Mouse (Mus musculus): ENCODE data around the gene Coq8b. TPM values are rescaled to one million over a fixed set of nuclear protein-coding genes. Genes with fewer than 3 reads are reported as not detected.
"Not testable (repeated sequence)": the region's sequence is repeated elsewhere in the genome, so short reads cannot be mapped to it uniquely, and the experiment has no call there.

Gene Coq8b
- polyA plus RNA-seq, 1 experiment from 2014 or later, result 15.9 TPM

DNA sequence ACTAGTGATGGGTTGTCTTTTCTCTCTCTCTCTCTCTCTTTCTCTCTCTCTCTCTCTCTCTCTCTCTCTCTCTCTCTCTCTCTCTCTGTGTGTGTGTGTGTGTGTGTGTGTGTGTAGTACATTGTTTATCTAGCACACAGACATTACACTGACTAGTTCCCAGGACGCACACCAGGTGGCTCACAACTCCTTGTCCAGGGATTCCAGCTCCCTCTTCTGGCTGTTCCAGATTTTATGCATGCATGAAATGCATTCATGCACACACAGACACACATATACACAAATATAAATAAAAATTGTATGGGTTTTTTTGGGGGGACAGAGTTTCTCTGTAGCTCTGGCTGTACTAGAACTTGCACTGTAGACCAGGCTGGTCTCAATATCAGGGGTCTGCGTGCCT lies 4.7 kb downstream of the Coq8b start:
- ATAC-seq (replicated peaks; ENCODE audit: extremely low read depth, insufficient read depth, low FRiP score), result no peak
- Histone ChIP-seq H3K27ac (ENCODE audit: low read length) (no peak overlapping the region), H3K9me3 (replicated peaks; ENCODE audit: control insufficient read depth, low read length) (no peaks in the 10 kb centered on the region), H3K4me2 (ENCODE audit: low read depth, low read length) (no peak overlapping the region), H3K4me1 (ENCODE audit: control insufficient read depth, insufficient read depth, low read length) (peaks cover 7% of the 10 kb centered on the region), H3K27me3 (ENCODE audit: control insufficient read depth, insufficient read depth, low read length) (no peaks in the 10 kb centered on the region), H3K4me3 (ENCODE audit: low read length) (no peak overlapping the region), H3K9ac (ENCODE audit: low read length) (no peak overlapping the region), H3K36me3 (ENCODE audit: control insufficient read depth, insufficient read depth) (peaks cover 8% of the 10 kb centered on the region; the same call in 1 of the 2 replicates)
- WGBS, result 79% methylated on average over 2 of the region's 2 CpGs

DNA sequence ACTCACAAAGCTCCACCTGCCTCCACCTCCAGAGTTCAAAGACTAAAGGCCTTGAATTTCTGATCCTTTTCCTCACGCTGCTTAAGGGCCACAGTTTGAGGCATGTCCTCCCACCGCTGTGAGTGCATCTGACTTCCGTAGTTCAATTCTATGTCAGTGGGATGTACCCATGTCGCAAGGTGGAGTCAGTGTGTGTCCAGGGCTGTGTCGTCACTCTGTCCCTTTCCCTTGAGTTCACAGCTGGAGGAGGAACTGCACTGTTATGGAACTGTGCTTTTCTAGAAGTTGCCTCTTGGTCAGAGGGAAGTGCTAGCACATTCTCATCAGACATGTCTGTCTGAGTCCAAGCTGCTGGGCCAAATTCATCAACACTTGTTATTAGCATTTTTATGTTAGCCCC lies 5.7 kb downstream of the Coq8b start:
- no peak for ATAC-seq (replicated peaks; ENCODE audit: extremely low read depth, insufficient read depth, low FRiP score)
- H3K9me3 ChIP-seq (replicated peaks; ENCODE audit: control insufficient read depth, low read length), result no peaks in the 10 kb centered on the region
- no peaks in the 10 kb centered on the region for H3K27me3 ChIP-seq (ENCODE audit: control insufficient read depth, insufficient read depth, low read length)
- no peak overlapping the region for H3K9ac ChIP-seq (ENCODE audit: low read length)
- H3K4me2 ChIP-seq (ENCODE audit: low read depth, low read length), result no peak overlapping the region
- peaks cover 8% of the 10 kb centered on the region; the same call in 1 of the 2 replicates for H3K36me3 ChIP-seq (ENCODE audit: control insufficient read depth, insufficient read depth)
- H3K27ac ChIP-seq (ENCODE audit: low read length), result no peak overlapping the region
- H3K4me3 ChIP-seq (ENCODE audit: low read length), result no peak overlapping the region
- WGBS, result 88% methylated on average over 5 of the region's 5 CpGs
- H3K4me1 ChIP-seq (ENCODE audit: control insufficient read depth, insufficient read depth, low read length), result peaks cover 3% of the 10 kb centered on the region

DNA sequence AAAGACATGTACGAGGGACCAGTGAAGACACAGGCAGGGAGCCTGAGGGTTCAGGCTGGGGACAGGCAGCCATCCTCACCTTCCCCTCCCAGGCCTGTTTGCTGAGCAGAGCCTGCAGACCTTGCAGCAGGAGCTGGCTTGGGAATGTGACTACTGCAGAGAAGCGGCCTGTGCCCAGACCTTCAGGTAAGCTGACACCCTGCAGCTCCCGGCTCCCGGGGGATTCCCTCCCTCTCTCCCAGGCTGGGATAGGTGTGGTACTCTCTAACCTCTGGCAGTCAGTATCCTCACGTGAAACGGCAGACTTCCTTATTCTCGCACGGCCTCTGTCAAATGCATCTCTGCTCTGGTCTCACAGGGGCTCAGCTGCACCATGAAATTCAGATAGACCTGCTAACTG lies 10.4 kb downstream of the Coq8b start:
- ATAC-seq (replicated peaks; ENCODE audit: extremely low read depth, insufficient read depth, low FRiP score), result no peak
- 68% methylated on average over 8 of the region's 8 CpGs for WGBS
- H3K9me3 ChIP-seq (replicated peaks; ENCODE audit: control insufficient read depth, low read length), result peaks cover 3% of the 10 kb centered on the region; the same call in 1 of the 2 replicates
- H3K27ac ChIP-seq (ENCODE audit: low read length), result no peak overlapping the region
- no peak overlapping the region for H3K4me2 ChIP-seq (ENCODE audit: low read depth, low read length)
- no peak overlapping the region for H3K9ac ChIP-seq (ENCODE audit: low read length)
- H3K36me3 ChIP-seq (ENCODE audit: control insufficient read depth, insufficient read depth), result peaks cover 7% of the 10 kb centered on the region; the same call in 1 of the 2 replicates
- H3K4me3 ChIP-seq (ENCODE audit: low read length), result no peak overlapping the region
- H3K4me1 ChIP-seq (ENCODE audit: control insufficient read depth, insufficient read depth, low read length), result no peaks in the 10 kb centered on the region
- no peaks in the 10 kb centered on the region for H3K27me3 ChIP-seq (ENCODE audit: control insufficient read depth, insufficient read depth, low read length)

DNA sequence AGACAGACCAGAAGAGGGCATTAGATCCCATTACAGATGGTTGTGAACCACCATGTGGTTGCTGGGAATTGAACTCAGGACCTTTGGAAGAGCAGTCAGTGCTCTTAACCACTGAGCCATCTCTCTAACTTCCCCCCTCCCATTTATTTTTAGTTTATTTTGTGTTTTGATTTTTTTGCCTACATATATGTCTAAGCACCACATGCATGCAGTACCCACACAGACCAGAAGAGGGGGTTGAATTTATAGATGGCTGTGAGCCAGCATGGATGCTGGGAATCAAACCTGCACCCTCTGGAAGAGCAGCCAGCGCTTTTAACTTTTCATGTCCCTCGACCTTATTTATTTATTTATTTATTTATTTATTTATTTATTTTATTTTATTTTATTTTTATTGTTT lies 11.3 kb downstream of the Coq8b start:
- not testable (repeated sequence) for H3K36me3 ChIP-seq (ENCODE audit: control insufficient read depth, insufficient read depth); H3K4me1 ChIP-seq (ENCODE audit: control insufficient read depth, insufficient read depth, low read length); H3K9me3 ChIP-seq (replicated peaks; ENCODE audit: control insufficient read depth, low read length); H3K27me3 ChIP-seq (ENCODE audit: control insufficient read depth, insufficient read depth, low read length); H3K27ac ChIP-seq (ENCODE audit: low read length); H3K9ac ChIP-seq (ENCODE audit: low read length); H3K4me2 ChIP-seq (ENCODE audit: low read depth, low read length); ATAC-seq (replicated peaks; ENCODE audit: extremely low read depth, insufficient read depth, low FRiP score); H3K4me3 ChIP-seq (ENCODE audit: low read length)
- 86% methylated on average over 2 of the region's 2 CpGs for WGBS

DNA sequence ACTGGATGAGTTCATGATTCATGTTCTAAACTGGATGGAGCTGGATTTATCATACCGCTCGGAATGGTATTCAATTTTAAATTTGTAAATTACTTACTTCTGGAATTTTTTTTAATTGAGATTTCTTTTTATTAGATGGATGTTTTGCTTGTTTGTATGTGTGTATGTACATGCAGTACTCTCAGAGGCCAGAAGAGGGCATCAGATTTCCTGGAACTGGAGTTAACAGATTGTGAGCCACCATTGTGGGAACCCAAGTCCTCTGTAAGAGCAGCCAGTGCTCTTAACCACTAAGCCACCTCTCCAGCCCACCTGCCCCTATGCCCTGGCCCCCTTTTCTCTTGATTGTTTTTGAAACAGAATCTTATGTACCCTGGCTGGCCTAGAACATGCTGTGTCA lies 16.3 kb downstream of the Coq8b start:
- WGBS, result 88% methylated on average over 2 of the region's 2 CpGs
- H3K27me3 ChIP-seq (ENCODE audit: control insufficient read depth, insufficient read depth, low read length), result no peaks in the 10 kb centered on the region
- peaks cover 3% of the 10 kb centered on the region; the same call in 1 of the 2 replicates for H3K4me1 ChIP-seq (ENCODE audit: control insufficient read depth, insufficient read depth, low read length)
- no peak overlapping the region for H3K4me3 ChIP-seq (ENCODE audit: low read length)
- ATAC-seq (replicated peaks; ENCODE audit: extremely low read depth, insufficient read depth, low FRiP score), result no peak
- no peak overlapping the region for H3K9ac ChIP-seq (ENCODE audit: low read length)
- no peak overlapping the region for H3K27ac ChIP-seq (ENCODE audit: low read length)
- H3K36me3 ChIP-seq (ENCODE audit: control insufficient read depth, insufficient read depth), result no peaks in the 10 kb centered on the region; the same call in 1 of the 2 replicates
- no peak overlapping the region for H3K4me2 ChIP-seq (ENCODE audit: low read depth, low read length)
- H3K9me3 ChIP-seq (replicated peaks; ENCODE audit: control insufficient read depth, low read length), result peaks cover 3% of the 10 kb centered on the region; the same call in 1 of the 2 replicates

DNA sequence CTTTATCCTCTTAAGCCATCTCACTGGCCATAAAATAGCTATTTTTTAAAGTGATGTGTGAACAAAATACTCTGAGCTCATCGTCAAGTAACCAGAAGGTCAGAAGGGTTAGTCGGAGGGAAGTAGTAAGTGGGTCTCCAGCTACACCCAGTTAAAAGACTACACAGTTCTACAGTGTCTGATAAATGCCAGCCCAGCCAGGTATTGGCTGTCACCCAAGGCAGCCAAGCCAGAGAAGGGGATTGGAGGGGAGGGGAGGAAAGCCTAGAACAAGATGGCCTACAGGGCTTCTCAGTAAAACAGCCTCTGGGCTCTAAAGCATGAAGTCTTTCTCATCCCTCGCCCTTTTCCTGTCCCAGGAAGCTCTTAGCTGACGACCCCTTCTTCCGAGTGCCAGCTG lies 17.1 kb downstream of the Coq8b start:
- Histone ChIP-seq H3K36me3 (ENCODE audit: control insufficient read depth, insufficient read depth) (no peaks in the 10 kb centered on the region; the same call in 1 of the 2 replicates), H3K9ac (ENCODE audit: low read length) (no peak overlapping the region), H3K4me3 (ENCODE audit: low read length) (no peak overlapping the region), H3K9me3 (replicated peaks; ENCODE audit: control insufficient read depth, low read length) (peaks cover 3% of the 10 kb centered on the region; the same call in 1 of the 2 replicates), H3K27ac (ENCODE audit: low read length) (no peak overlapping the region), H3K4me1 (ENCODE audit: control insufficient read depth, insufficient read depth, low read length) (peaks cover 3% of the 10 kb centered on the region; the same call in 1 of the 2 replicates), H3K4me2 (ENCODE audit: low read depth, low read length) (no peak overlapping the region), H3K27me3 (ENCODE audit: control insufficient read depth, insufficient read depth, low read length) (no peaks in the 10 kb centered on the region)
- no peak for ATAC-seq (replicated peaks; ENCODE audit: extremely low read depth, insufficient read depth, low FRiP score)
- 52% methylated on average over 5 of the region's 5 CpGs for WGBS

DNA sequence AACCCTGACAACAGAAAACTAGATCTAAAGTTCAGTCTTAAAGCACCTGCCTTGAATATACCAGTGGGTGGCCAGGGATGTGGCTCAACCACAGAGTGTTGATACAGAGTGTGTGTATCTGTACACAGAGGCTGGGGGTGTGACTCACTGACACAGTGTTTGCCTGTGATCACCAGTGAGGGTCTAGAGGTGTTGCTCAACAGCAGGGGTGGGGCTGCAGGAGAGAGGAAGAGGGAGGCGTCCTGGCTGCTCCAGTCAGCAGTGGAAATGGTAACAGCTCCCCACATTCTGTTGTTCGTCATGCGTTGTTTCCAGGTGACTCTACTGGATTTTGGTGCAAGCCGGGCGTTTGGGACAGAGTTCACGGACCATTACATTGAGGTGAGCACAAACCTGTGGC lies 19.1 kb downstream of the Coq8b start:
- Histone ChIP-seq H3K4me1 (ENCODE audit: control insufficient read depth, insufficient read depth, low read length) (peaks cover 10% of the 10 kb centered on the region), H3K4me2 (ENCODE audit: low read depth, low read length) (no peak overlapping the region), H3K27ac (ENCODE audit: low read length) (no peak overlapping the region), H3K36me3 (ENCODE audit: control insufficient read depth, insufficient read depth) (no peaks in the 10 kb centered on the region; the same call in 1 of the 2 replicates), H3K4me3 (ENCODE audit: low read length) (no peak overlapping the region), H3K9me3 (replicated peaks; ENCODE audit: control insufficient read depth, low read length) (peaks cover 3% of the 10 kb centered on the region; the same call in 1 of the 2 replicates), H3K27me3 (ENCODE audit: control insufficient read depth, insufficient read depth, low read length) (no peaks in the 10 kb centered on the region), H3K9ac (ENCODE audit: low read length) (no peak overlapping the region)
- ATAC-seq (replicated peaks; ENCODE audit: extremely low read depth, insufficient read depth, low FRiP score), result no peak
- WGBS, result 82% methylated on average over 6 of the region's 6 CpGs

DNA sequence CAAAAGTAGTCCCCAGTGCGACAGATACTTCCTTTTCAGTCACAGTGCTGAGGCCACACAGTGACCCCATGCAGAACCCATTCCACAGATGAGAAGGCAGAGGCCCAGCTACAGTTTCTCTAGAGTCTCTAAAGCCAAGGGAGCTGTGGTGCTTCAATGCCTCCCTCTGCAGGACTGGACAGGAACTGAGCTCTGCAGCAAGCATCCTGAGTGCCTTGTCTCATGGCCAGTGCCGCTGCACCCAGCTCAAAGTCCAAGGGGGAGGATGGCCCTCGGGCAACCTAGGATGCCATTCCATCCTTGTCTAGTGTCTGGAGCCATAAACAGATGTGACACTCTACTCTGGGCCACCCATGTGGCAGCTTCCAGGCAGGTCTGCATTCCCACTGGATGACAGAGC lies 22.9 kb downstream of the Coq8b start:
- Histone ChIP-seq H3K27me3 (ENCODE audit: control insufficient read depth, insufficient read depth, low read length) (no peaks in the 10 kb centered on the region), H3K4me3 (ENCODE audit: low read length) (no peak overlapping the region), H3K36me3 (ENCODE audit: control insufficient read depth, insufficient read depth) (no peaks in the 10 kb centered on the region; the same call in 1 of the 2 replicates), H3K4me2 (ENCODE audit: low read depth, low read length) (no peak overlapping the region), H3K9me3 (replicated peaks; ENCODE audit: control insufficient read depth, low read length) (no peaks in the 10 kb centered on the region), H3K4me1 (ENCODE audit: control insufficient read depth, insufficient read depth, low read length) (peaks cover 21% of the 10 kb centered on the region), H3K27ac (ENCODE audit: low read length) (no peak overlapping the region), H3K9ac (ENCODE audit: low read length) (no peak overlapping the region)
- no peak for ATAC-seq (replicated peaks; ENCODE audit: extremely low read depth, insufficient read depth, low FRiP score)
- 68% methylated on average over 3 of the region's 3 CpGs for WGBS

DNA sequence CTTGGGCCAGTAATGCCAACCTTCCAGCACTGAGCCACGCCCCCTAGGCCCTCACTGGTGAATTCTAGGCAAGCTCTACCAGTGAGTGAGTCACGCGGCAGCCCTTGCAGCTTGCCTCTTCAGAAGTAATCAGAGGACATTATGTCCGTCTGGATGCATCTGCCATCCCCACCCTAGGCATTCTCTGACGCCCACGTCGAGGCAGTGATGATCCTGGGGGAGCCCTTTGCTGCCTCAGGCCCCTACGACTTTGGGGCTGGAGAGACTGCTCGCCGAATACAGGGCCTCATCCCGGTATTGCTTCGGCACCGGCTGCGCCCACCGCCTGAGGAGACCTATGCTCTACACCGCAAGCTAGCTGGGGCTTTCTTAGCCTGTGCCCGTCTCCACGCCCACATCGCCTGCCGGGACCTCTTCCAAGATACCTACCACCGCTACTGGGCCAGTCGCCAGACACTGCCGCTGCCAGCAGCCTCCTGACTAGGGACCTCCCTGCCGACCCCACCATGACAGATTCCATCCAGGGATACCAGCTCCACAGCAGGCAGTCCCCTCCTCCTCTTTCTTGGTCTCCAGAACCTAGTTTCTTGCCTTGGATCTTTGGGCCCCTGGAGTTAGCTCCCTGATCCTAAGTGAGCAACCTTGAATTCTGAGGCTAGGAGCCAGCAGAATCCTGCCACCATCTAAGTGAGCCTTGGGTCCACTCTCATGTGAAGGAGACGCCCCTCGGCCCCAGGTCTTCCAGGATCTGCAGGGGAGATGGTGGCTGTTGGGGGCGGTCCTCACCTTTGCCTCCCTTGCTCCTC lies 24.4 kb downstream of the Coq8b start:
- Histone ChIP-seq H3K36me3 (ENCODE audit: control insufficient read depth, insufficient read depth) (peaks cover under 1% of the 10 kb centered on the region; the same call in 1 of the 2 replicates), H3K9ac (ENCODE audit: low read length) (peak overlapping the region; percentile 39), H3K4me3 (ENCODE audit: low read length) (peak overlapping the region; percentile 25), H3K27ac (ENCODE audit: low read length) (peak overlapping the region; percentile 84), H3K9me3 (replicated peaks; ENCODE audit: control insufficient read depth, low read length) (no peaks in the 10 kb centered on the region), H3K27me3 (ENCODE audit: control insufficient read depth, insufficient read depth, low read length) (no peaks in the 10 kb centered on the region), H3K4me1 (ENCODE audit: control insufficient read depth, insufficient read depth, low read length) (peaks cover 21% of the 10 kb centered on the region), H3K4me2 (ENCODE audit: low read depth, low read length) (peak overlapping the region; percentile 92)
- peak; percentile 31; the same call in 1 of the 2 replicates for ATAC-seq (replicated peaks; ENCODE audit: extremely low read depth, insufficient read depth, low FRiP score)
- WGBS, result 17% methylated on average over 27 of the region's 27 CpGs

Measured in heart, embryonic 16.5 days (tissue).